21 mouse cellular contexts compared by ENCODE assay signal in the genomic region with DNA sequence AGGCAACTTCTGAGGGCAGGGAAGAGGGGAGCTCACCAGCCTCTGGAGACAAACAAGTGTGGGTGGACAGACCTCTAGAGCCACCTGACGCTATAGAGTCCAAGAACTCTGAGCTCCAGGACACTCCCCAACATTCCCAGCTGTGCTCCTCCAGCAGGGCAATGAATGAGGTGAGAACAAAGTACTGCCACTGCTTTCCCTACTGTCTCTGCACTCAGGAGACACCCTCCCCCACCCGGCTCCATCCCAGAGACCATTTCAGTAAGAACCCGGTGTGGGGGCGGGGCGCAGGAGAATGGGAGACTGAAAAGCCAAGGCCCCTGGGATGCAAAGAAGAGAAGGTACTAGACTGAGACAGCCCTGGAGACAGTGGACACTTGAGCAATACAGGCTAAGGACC.
DNase-seq lines count a peak whose midpoint lies in the region; ATAC-seq and TF ChIP-seq lines count a peak whose summit lies in the region.
"Had no signal": no experiment of that assay in that cellular context is flagged by ENCODE, and none has a peak within 500 bp of the region (broad histone marks: within the 10 kb centered on the region; RNA-seq: fewer than 3 reads in every experiment).

No protein-coding gene starts in this region.

- no peak overlapping the region for H3K9ac ChIP-seq in kidney, postnatal 0 days (ENCODE audit: low read depth, low read length)
- H3K9ac ChIP-seq in embryonic facial prominence, embryonic 15.5 days = no peak overlapping the region
- H3K9ac ChIP-seq: heart, embryonic 15.5 days; midbrain, embryonic 12.5 days had no signal

- H3K27me3 ChIP-seq in kidney, postnatal 0 days (ENCODE audit: insufficient read depth, low read length) = no peaks in the 10 kb centered on the region
- no peaks in the 10 kb centered on the region for H3K27me3 ChIP-seq in kidney, adult 2 months (replicated peaks; ENCODE audit: control insufficient read depth, insufficient read depth, low read length)
- no peaks in the 10 kb centered on the region for H3K27me3 ChIP-seq in E14TG2a.4 (ENCODE audit: insufficient read depth, low read length)
- no peaks in the 10 kb centered on the region for H3K27me3 ChIP-seq in embryonic facial prominence, embryonic 15.5 days
- H3K27me3 ChIP-seq: heart, embryonic 15.5 days; midbrain, embryonic 12.5 days had no signal

- no peak for TF ChIP-seq POLR2A in kidney, adult 2 months (IDR thresholded peaks at IDR 0.05; ENCODE audit: low read depth, low read length)

- peak; percentile 42 for DNase-seq in embryo, embryonic 11 days
- DNase-seq in embryo, embryonic 9.5 days (ENCODE audit: extremely low spot score) = no peak
- no peak for DNase-seq in kidney, postnatal 0 days (ENCODE audit: low spot score)
- no peak for DNase-seq in kidney, adult 2 months
- no peak for DNase-seq in frontal cortex, postnatal 36 days (ENCODE audit: low spot score in 2 of 2)
- no peak for DNase-seq in T-cell, adult 2 months (ENCODE audit: low spot score)
- DNase-seq: adrenal gland, adult 8-10 months; cerebellum, adult 9-10 months; heart, adult 18-20 months; layer of hippocampus, adult 9-11 months; lung, adult 18-20 months; right cerebral cortex, postnatal 25 days; thymus, postnatal 36 days had no signal

- no peak overlapping the region for H3K4me2 ChIP-seq in kidney, postnatal 0 days (ENCODE audit: low read length)
- H3K4me2 ChIP-seq in embryonic facial prominence, embryonic 15.5 days (replicated peaks) = no peak overlapping the region
- H3K4me2 ChIP-seq: heart, embryonic 15.5 days; liver, embryonic 11.5 days; midbrain, embryonic 12.5 days had no signal

- H3K4me1 ChIP-seq in kidney, postnatal 0 days (replicated peaks; ENCODE audit: insufficient read depth, low read length) = no peaks in the 10 kb centered on the region
- H3K4me1 ChIP-seq in kidney, adult 2 months (ENCODE audit: control insufficient read depth, insufficient read depth, low read length) = no peaks in the 10 kb centered on the region
- H3K4me1 ChIP-seq in E14TG2a.4 (replicated peaks; ENCODE audit: low read depth, low read length) = peaks cover 61% of the 10 kb centered on the region
- 0 out of 2 replicates have a peak, but pooled peaks cover 3% of the 10 kb centered on the region for H3K4me1 ChIP-seq in embryonic facial prominence, embryonic 15.5 days

- peaks cover 12% of the 10 kb centered on the region; the same call in 1 of the 2 replicates for H3K36me3 ChIP-seq in kidney, postnatal 0 days (ENCODE audit: insufficient read depth, low read length)
- no peaks in the 10 kb centered on the region for H3K36me3 ChIP-seq in kidney, adult 2 months (ENCODE audit: control insufficient read depth, insufficient read depth, low read length)
- peaks cover 77% of the 10 kb centered on the region for H3K36me3 ChIP-seq in E14TG2a.4 (ENCODE audit: insufficient read depth, low read length)
- H3K36me3 ChIP-seq in embryonic facial prominence, embryonic 15.5 days = peaks cover 11% of the 10 kb centered on the region

- H3K27ac ChIP-seq in kidney, postnatal 0 days = no peak overlapping the region
- no peak overlapping the region for H3K27ac ChIP-seq in kidney, adult 2 months (ENCODE audit: insufficient read depth, low read depth, low read length)
- H3K27ac ChIP-seq in embryonic facial prominence, embryonic 15.5 days (replicated peaks) = no peak overlapping the region
- H3K27ac ChIP-seq: heart, embryonic 15.5 days; left cerebral cortex, adult 2 months; macrophage; midbrain, embryonic 12.5 days had no signal

- no peaks in the 10 kb centered on the region for H3K9me3 ChIP-seq in kidney, postnatal 0 days (replicated peaks; ENCODE audit: low read length)
- no peaks in the 10 kb centered on the region for H3K9me3 ChIP-seq in E14TG2a.4 (ENCODE audit: low read length)
- no peaks in the 10 kb centered on the region for H3K9me3 ChIP-seq in embryonic facial prominence, embryonic 15.5 days (replicated peaks)
- H3K9me3 ChIP-seq: heart, embryonic 15.5 days; midbrain, embryonic 12.5 days had no signal

- no peak overlapping the region for H3K4me3 ChIP-seq in kidney, postnatal 0 days (replicated peaks; ENCODE audit: low read depth, low read length)
- no peak overlapping the region for H3K4me3 ChIP-seq in kidney, adult 2 months (ENCODE audit: insufficient read depth, low read depth, low read length)
- 0 out of 2 replicates have a peak overlapping the region, but pooled peaks have one; percentile 27 for H3K4me3 ChIP-seq in E14TG2a.4 (replicated peaks; ENCODE audit: low read length)
- H3K4me3 ChIP-seq in embryonic facial prominence, embryonic 15.5 days (replicated peaks) = no peak overlapping the region
- H3K4me3 ChIP-seq: heart, embryonic 15.5 days; left cerebral cortex, adult 2 months; midbrain, embryonic 12.5 days had no signal

- 30% methylated on average over 5 of the region's 5 CpGs for whole genome bisulfite sequencing in kidney, postnatal 0 days
- WGBS in kidney, adult 2 months = 53% methylated on average over 5 of the region's 5 CpGs
- WGBS in embryonic facial prominence, embryonic 15.5 days = 48% methylated on average over 5 of the region's 5 CpGs

- 0 out of 2 replicates have a peak, but pooled peaks have one; percentile 40 for ATAC-seq in kidney, postnatal 0 days (replicated peaks; ENCODE audit: low FRiP score, low read depth)
- 0 out of 2 replicates have a peak, but pooled peaks have one; percentile 19 for ATAC-seq in embryonic facial prominence, embryonic 15.5 days (ENCODE audit: insufficient number of reproducible peaks, low FRiP score, low TSS enrichment, low read depth)
- ATAC-seq: CD4-positive, CD25-positive, alpha-beta regulatory T cell, adult 4 months had no signal

- TF ChIP-seq CTCF in kidney, postnatal 0 days (IDR thresholded peaks at IDR 0.05; ENCODE audit: low read depth) = no peak
- TF ChIP-seq CTCF in kidney, adult 2 months (conservative IDR thresholded peaks at IDR 0.05; ENCODE audit: insufficient read depth, insufficient read length, low read depth, low read length) = no peak
- no peak for TF ChIP-seq CTCF in E14TG2a.4 (conservative IDR thresholded peaks at IDR 0.05; ENCODE audit: low read length)
